Mouse (Mus musculus) layer of hippocampus, adult 8-10 months (tissue): Measurements from ENCODE around the gene Cep170. TPM values are rescaled to one million over a fixed set of nuclear protein-coding genes. Genes with fewer than 3 reads are reported as not detected.
"Not testable (repeated sequence)": the region's sequence is repeated elsewhere in the genome, so short reads cannot be mapped to it uniquely, and the experiment has no call there.

Experiments
- DNase-seq, 2 experiments: peaks; one replicate each; pipeline ENCODE4 v3.0.0; 2022; ENCODE audit warnings: low spot score in 2 of 2
- total RNA-seq, 4 experiments: library from RNA; stranded (reverse); gene quantifications; 2 replicates each; pipeline ENCODE4 v1.2.4; 2022

Gene Cep170
- 100 to 1,000 TPM in 1 of 4 experiments, 10 to 100 TPM in 3; 86.4 to 110 (median 92.6) TPM for total RNA-seq

DNA sequence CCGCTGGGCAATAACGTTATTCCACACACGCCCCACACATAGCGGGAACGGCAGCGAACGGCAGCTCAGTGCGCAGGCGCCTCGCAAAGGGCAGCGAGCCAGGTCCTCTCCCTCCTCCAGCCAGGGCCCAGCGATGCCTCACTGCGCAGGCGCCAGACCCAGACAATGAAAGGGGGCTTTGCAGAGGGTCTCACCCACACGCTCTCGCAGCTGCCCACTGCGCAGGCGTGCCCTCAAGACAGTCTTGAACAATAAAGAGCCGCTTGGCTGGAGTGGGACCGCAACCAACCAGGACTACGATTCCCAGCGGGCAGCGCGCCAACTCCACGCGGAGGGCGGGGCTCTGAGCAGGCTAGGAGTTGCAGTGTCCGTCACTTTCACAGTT, at the start of gene Cep170:
Cep170 (minus strand) TSS at position 32 of the 385 bp plus-strand sequence.
- peak; percentile 94 to 98 for DNase-seq

DNA sequence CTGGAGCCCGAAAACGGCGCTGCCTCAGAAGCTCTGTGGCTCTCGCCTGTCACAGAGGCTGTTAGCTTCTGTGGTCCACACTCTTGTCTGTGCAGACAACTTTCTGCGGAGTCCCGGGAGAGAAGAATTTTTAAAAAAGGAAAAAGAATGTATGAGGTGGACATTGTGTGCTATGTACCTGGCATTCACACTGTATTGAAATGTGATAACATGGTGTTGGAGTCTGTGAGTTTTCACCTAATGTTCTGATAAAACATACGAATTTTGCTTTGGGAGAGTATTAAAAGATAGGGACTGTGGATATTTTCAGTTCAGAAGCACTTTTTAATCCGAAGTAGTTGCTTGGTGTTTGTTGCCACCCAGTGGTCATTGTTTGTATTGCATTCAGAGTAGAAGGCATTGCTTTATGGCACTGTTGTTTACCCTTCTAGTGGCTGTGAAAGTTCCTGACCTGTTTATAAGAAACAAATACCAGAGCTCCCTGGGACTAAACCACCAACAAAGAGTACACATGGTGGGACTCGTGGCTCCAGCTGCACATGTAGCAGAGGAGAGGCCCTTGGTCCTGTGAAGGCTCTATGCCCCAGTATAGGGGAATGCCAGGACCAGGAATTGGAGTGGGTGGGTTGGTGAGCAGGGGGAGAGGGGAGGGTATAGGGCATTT, 48.2 kb upstream of the Cep170 start:
- DNase-seq = peak; percentile 60 to 72

DNA sequence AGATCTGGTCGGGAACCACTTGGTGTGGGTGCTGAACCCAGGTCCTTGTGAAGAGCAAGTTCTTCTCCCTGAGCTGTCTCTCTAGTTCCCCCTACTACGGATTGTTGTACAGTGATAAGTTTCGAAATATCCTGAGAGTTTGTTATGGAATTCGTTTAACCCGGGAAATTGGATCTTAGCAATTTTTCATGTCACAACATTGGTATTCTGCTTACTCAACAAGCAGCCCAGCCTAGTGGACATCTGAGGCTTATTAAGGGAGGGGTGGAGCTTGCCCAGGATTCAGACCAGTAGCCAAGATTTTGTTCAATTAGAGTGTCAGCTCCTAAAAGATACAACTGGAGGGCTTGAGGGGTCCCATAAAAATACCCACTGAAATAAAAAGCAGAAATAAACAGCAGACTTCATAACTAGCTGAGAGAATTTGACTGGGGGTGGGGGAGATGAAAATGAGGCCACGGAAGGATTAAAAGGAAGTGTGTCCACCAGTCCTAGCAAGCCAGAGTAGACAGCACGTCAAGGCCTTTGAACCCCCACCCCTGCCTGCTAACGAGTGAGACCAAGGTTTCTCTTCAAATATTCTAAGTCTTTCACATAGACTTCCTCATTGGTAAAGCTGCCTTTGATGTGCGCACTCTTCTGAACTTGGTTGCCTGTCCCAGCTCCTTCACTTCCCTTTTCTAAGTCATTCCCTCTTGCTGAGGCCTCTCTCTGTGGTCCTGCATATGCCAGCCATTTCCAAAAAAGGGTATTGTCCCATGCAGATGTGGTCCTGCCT, 39.1 kb upstream of the Cep170 start:
- DNase-seq = no peak

DNA sequence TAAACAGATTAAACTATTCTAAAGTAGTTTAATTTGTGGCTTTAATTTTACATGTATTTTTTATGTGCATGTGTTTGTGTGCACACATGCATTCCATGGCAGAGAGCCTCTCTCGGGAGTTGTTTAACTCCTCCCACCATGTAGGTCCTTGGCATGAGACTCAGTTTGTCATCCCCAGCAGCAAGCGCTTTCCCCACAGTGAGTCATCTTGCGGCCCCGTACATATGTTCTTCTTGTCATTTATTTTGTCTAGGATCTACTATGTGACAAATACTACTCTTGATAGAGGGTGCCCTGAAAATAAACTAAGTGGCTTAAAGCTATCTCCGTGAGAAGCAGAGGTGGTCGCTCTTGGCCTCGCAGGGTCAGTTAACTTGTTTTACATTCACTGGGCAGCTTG, 37.5 kb upstream of the Cep170 start:
- peak in 1 of 2 experiments; percentile 36 for DNase-seq

DNA sequence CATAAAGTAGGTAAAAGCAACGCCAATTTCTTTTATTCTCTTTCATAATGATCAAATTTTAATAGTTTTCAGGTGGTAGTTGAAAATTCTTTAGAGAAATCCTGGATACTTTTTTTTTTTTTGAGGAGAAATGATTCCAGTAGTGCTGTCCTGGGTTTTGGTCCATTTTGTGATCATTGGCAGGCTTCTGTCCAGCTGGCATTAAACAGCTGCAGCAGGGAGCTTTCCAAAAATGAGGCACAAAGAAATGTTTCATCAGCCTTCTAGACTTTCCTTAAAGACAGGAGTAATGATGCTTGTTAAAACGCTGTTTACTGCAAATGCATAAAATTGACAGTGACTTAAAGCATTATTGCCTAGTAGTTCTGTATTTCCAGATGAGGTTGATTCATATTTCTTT, 35.5 kb upstream of the Cep170 start:
- DNase-seq = no peak

DNA sequence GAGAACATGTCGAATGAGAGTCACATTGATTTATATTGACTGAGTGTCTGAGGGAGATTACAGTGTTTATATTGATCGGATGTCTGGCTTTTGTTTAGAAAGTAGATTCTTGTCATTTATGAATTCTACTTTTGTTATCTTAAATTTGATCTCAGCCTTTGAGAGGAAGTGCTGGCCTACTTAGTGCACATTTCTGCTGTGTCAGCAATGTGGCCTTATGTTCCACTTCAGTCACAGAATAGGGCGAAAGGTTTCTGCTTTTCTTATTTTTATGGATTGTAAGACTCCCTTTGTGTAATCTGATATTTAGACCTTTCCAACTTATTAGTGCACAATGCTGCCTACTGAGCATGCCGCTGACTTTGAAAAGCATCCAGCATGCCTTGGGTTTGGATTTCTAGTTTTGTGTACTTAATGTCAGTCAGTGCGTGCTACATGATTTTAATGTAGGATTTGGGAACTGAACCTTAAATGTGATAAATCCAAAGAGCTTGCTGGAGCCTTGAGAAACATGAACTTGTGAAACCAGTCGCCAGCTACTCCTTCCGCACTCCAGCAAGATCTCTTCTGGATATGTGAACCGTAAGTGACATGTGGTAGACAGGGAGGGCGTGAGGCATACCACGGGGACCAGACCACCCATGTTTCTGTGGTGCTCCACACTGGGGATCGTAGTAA, 34.9 kb upstream of the Cep170 start:
- no peak for DNase-seq

DNA sequence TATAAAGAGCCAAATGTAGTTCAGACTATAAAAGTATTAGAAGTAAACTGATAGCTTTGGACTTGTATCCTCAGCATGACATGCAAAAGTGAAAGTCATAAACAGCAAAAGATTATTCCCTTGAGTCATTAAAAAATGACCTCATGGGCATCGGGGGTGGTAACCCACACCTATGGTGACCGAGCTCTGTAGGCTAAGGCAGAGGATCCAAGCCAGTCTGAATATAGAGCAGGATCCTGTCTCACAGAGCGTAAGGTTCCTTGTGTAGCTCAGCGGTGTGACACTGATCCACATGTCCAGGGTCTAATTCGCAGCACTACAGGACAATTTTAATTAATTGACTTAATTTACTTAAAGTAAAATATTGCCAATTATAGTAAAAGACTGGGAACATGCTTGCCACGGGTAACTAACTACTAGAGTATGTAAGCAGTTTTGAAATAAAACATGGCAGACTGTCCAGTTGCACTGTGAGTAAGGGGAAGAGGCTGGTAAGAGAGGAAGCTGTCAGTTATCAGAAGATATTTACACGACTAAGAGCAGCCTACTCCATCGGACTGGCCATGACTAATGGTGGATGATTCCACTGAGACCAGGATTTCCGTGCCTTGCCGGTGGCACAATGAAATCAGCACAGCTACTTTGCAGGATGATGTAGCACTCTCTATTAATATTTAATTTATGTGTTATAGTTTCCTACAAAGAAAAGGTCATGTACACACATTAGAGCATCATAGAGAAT, 33.4 kb upstream of the Cep170 start:
- DNase-seq = no peak

DNA sequence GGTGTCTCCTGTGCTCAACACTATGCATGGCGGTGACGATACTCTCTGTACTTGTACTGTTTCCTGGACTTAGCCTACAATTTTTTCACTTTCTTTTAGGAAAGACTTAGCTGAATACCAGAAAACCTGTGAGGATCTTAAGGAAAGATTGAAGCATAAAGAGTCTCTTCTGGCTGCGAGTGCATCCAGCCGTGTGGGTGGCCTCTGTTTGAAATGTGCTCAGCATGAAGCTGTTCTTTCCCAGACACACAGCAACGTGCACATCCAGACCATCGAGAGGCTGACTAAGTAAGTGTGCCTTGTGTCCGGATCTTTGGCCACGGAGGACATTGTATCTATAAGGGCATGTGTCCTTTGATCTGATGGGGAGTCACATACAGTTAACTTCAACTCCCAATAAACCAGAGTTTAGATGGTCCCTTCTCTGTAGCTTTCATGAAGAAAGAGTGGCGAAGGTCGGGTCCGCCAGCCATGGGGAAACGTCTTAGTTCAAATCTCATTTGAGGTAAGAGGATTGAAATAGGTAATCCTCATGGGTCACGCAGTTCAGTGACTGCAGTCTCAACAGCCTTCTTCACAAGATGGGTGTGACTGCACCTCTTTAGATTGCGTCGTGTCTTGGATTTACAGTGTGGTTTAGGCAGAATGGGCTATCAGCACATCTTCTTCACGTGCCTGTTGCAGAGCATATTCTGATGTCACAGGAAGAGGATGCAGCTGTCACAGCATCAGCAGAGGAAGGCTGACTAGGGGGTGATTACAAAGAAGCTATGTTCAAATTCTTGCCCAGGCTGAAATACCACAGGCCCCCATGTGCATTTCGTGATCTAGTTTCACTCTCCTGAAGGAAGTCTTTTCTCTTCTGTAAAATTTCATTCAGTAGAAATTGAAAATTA, 31.5 kb upstream of the Cep170 start:
- no peak for DNase-seq

DNA sequence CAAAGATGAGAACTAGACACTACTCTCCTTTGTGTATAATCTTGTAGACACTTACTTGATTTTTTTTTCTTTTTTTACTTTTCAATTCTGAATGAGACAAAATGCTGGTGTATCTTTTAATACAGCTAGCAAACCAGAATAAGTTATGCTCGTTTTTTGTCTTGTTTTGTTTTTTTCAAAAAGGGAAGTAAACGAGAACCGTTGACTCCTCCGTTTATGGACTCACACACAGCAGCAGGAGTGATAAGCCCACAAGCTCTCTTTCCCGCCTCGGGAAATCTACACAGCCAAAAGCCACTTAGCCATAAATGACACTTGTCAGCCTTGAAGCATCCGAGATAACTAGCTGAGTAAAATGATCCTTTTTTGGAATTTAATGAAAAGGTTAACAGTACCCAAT, 22.7 kb upstream of the Cep170 start:
- DNase-seq = not testable (repeated sequence)

DNA sequence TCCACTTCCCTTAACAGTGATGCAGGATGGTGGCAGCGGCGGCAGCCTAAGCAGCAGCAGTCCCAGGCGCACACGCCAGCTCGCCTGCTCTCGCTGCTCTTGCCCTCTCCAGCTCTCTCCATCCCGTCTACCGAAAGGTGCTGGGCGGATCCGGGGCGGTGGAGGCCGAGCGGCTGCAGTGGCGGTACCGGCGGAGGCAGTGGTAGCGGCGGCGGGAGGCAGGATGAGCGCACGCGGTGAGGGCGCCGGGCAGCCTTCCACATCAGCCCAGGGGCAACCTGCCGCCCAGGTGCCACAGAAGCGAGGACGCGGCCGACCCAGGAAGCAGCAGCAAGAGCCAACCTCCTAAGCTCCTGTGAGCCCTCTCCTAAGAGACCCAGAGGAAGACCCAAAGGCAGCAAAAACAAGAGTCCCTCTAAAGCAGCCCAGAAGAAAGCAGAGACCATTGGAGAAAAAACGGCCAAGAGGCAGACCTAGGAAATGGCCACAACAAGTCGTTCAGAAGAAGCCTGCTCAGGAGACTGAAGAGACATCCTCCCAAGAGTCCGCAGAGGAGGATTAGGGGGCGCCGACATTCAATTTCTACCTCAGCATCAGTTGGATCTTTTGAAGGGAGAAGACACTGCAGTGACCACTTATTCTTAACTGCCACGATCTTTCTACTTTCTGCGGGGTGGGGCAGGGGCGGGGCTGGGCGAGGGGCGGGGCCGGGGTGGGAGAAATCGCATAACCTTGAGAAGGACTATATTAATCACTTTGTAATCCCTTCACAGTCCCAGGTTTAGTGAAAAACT, 21.8 kb upstream of the Cep170 start:
- no peak for DNase-seq

DNA sequence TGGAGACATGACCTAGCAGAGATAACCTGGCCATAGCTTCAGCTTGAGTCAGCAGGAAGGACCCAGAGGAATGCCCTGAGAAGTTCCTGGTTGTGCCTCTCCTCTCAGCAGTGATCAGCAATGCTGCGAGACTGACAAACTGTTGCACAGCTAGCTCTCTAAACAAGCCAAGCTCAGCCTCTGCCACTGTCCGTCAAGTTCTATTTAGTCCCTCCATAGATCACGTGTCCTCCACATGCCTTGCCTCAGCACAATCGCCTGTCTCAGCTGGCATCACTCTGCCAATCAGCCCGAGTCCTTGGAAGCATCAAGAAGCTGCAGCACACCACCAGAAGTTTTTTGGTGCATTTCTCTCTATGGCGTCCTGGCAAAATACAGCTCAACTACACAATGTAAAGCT, 21.0 kb upstream of the Cep170 start:
- no peak for DNase-seq

DNA sequence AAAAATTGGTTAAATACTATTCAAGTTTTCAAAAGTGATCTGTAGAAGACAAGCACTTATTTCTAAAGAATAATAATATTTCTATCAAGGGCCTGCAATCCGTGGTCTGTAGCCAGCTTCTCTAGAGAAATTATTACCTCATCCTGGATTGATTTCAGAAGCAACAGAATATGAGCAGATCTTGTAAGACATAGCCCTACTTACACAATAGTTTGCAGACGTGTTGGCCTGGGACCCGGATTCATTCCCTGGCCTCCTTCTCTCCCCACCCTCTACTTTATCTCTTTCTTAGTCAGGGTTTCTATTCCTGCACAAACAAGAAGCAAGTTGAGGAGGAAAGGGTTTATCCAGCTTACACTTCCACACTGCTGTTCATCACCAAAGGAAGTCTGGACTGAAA, 20.1 kb upstream of the Cep170 start:
- DNase-seq = no peak

DNA sequence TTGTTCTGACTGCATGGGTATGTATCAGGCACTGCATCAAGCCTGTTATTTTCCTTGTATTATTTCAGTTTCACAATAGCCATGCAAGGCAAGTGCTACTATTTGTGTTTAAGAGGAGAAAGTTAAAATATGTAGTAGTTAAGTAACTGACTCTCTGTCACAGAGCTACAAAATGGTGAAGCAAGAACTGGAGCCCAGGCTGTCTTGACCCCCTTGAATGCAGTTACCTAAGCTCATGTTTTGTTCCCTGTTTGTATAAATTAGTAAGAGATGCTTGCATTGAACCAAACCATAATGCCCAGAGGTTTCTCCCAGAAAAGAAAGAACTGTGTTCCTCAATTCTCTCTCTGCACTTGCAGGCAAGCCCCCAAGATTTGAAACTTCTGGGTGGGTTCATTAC, 19.4 kb upstream of the Cep170 start:
- DNase-seq = no peak

DNA sequence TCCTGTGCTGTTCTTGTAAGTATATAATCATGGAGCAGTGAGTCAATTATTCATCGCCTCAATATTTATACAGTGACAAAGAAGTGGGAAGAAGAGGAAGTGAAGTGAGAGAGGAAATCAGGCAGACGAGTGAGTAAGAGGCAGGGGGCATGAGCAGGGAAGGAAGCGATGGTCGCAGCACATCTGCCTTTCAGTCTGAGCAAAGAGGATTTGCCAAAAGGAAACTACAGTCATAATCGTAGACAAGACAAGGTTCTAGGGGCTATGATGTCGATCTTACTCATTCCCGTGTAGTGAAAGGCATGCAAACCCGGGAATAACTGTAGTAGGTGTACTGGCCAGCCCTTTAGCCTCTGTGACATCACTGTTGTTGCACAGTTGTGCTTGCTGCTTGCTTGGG, 18.7 kb upstream of the Cep170 start:
- DNase-seq = no peak

DNA sequence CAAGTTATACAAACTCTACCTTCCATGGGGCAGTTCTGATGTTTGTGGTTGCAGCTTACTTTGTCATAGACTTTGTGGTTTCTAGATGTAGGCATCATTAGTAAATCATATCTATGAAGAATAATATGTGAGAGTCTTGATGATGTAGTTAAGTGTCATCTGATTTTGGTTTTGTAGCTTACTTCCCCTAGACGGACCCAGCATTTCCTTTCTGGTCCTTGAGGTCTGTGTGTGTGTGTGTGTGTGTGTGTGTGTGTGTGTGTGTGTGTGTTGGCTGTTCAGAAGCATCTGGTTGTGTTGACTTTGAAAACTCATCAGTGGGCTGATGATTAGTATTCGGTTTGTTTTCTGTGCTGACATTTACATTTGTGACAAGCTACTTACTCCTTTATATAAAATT, 18.2 kb upstream of the Cep170 start:
- no peak for DNase-seq

DNA sequence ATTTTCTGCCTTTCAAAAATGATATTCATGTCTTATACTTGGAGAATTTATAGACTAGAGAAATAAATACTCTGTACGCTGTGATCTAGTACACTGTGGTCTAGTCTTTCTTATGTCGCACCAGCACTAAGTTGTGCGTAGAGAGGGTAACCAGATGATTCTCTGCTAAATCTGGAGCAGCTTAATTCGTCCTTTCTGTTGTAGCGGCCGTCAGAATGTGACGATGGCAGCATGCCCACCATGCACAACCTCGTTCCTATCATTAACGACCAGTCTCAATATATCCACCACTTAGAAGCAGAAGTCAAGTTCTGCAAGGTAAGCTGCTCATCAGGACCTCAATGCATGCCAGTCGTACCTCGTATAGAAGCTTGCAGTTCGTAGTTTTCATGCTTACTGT, 14.8 kb upstream of the Cep170 start:
- no peak for DNase-seq

DNA sequence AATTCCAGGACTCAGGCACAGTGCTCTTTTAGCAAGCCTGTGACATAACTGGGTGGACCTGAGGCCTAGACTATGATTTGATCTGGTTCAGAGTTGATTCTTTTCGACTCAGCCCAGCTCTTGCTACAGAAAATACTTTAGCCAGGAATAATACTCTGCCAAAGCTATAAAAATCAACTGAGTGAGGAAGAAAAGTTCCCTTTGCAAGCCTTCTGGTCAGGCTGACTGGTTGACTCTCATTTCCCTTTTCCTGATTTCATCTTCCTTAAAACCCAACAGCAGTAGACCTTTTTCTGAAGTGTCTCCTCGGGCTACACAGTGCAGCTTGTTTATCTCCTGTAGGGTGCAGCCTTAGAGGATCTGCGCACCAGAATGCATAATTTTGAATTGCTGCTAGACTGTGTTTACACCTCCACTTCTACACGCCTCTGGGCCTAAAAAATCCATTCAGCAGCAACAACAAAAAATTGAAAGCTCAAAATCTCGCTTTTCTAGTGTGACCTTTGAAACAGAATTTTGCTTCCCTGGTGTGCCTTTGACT, 14.1 kb upstream of the Cep170 start:
- DNase-seq = no peak

DNA sequence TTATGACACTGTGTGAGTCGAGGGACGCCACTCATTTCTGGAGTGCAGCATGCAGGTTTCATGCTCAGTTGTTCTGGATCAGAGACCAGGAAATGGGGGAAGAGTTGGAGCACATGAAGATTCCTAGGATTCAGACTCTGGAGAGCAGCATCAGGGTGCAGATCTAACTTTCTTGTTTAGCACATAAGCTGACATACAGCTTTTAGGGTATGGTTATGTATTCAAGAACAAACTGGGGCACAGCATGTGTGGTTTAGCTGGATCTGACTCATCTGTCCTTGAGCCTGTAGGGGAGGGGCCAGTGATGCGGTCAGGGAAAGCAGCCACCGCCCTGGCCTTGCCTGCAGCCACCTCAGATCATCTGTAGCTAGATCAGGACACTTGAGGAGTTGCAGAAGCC, 13.5 kb upstream of the Cep170 start:
- DNase-seq = no peak

DNA sequence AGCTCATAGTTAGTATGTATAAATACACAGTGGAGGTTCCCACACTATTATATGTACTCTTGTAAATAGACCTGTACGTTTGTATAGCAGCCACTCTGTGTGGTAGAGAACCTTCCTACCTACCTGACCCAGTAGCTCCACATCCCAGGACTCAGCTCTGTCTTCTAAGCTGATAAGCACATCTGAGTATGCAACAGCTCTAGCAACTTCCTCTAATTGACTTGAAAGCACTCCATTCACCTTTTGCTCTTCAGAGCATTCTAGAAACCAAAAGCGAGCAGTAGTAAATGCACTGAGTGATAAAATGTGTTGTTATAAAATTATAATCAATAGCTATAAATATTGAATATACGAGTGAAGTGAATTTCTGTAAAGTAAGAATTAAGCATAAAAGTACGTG, 13.1 kb upstream of the Cep170 start:
- no peak for DNase-seq

DNA sequence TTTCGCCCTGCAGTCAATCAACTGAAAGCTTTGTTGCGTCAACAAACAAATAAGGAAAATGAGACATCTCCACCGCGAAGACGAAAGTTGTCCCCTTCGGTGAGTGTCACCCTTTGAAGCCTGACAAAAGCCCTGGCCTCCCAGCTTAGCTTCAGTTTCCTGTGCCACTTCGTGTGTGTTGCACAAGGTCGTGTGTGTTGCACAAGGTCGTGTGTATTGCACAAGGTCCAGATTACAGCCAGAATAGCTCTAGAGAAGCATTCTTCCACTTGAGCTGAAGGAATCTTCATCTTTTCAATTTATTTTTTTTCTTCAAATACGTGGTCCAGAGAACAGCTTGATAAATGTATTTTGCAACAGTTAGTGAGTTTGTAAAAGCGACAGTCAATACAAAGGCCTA, 12.3 kb upstream of the Cep170 start:
- no peak for DNase-seq
